Mouse (Mus musculus) gastrocnemius, adult 8-10 months (tissue): ENCODE measurements around the gene Por. TPM values are rescaled to one million over a fixed set of nuclear protein-coding genes. Genes with fewer than 3 reads are reported as not detected.

Source experiments
- DNase-seq, 2 experiments: peaks; one replicate each; pipeline ENCODE4 v3.0.0; 2022; ENCODE audit warnings: low spot score in 2 of 2
- microRNA-seq: library from miRNA; unstranded; fragments of <30 nt; microRNA quantifications from one replicate; pipeline ENCODE4 v1.2.0, GENCODE M21; 2022
- total RNA-seq, 4 experiments: library from RNA; stranded (reverse); gene quantifications; 2 replicates each; pipeline ENCODE4 v1.2.4; 2022

Por gene
- total RNA-seq, 4 experiments from 2014 or later: 32.8 to 36.4 (median 35.9) TPM

DNA sequence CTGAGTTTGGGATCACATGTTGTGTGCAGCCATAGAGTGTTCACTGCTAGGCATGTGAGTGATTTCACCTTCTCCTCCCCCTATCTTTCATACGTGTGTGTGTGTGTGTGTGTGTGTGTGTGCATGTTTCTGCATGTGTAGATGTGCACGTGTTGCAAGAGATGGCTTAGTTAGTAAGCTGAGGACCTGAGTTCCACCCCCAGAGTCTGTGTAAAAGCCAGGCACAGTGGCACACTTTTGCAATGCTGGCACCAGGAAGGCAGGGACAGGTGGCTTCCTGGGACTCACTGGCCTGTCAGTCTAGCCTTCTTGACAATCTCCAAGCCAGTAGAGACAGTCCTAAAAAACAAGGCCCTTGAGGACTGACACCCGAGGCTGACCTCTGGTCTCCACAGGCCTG lies 95.1 kb downstream of the Por start:
- DNase-seq: no peak

DNA sequence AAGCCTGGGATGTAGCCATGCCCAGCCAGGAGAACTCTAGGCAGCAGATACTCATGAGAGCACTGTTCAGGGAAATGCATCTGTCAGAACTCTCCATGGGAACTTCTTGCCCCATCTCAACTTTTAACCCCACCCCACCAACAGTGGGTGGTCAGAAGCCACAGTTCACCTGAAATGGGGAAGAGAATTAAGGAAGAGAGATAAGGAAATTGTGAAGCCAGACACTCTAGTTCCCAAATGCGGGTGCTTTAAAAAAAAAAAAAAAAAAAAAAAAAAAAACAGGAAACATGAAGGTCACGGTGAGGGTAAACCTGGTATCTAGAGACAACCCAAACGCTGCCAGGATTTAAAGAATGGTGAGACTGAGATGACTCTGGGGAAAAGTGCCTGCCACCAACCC lies 102.7 kb downstream of the Por start:
- DNase-seq: no peak

DNA sequence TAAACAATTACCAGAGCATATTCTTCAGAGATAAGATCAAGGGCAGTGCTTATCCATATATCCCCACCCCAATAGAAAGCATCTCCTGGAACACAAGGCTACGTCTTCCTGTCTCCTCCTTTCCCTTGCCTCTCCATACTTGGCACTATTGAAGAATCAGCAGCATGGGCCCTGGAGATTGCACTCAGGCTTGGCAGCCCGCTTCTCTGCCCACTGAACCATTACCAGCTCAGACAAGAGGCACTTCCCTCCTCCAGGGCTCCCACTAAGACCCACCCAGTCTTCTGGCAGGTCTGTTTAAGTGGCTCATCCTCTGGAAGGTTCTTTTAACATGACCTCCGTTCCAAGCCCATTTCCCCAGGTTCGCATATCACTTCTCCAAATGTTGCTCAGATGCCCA lies 106.7 kb downstream of the Por start:
- no peak for DNase-seq

DNA sequence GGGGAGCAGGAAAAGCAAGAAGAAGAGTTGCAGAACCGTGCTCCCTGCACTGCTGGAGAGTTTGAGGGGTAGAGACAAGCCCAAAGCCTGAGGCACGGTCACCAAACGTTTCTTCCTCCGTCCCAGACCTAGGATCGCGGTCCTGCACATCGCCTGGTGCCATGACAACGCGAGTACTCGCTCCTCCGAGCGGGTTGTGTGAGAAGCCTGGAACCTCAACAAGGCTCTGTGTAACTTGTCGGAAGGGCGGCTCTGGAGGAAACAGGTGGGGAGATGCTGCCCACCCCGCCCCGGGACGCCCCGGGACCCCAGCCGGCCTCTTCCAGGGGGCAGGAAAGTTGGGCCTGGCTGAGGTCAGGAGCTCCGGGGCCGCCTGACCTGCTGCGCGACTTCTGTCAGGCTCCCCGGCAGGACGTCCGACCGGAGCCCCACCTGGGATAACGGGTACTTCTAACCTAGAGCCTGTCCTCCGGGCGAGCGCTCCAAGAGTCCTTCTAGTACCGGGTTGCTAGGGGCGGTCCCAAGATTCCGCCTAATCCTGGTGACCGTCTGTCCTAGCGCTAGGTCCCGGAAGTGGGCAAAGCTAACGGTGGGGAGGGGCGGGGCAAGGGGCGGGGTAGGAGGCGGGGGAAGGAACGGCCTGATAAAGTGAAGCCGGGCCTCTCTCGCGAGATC lies 108.1 kb downstream of the Por start, which contains the start of gene Styxl1:
Gene Styxl1, minus strand, starts transcription at position 590 of the 675 bp plus-strand sequence.
- no peak for DNase-seq

DNA sequence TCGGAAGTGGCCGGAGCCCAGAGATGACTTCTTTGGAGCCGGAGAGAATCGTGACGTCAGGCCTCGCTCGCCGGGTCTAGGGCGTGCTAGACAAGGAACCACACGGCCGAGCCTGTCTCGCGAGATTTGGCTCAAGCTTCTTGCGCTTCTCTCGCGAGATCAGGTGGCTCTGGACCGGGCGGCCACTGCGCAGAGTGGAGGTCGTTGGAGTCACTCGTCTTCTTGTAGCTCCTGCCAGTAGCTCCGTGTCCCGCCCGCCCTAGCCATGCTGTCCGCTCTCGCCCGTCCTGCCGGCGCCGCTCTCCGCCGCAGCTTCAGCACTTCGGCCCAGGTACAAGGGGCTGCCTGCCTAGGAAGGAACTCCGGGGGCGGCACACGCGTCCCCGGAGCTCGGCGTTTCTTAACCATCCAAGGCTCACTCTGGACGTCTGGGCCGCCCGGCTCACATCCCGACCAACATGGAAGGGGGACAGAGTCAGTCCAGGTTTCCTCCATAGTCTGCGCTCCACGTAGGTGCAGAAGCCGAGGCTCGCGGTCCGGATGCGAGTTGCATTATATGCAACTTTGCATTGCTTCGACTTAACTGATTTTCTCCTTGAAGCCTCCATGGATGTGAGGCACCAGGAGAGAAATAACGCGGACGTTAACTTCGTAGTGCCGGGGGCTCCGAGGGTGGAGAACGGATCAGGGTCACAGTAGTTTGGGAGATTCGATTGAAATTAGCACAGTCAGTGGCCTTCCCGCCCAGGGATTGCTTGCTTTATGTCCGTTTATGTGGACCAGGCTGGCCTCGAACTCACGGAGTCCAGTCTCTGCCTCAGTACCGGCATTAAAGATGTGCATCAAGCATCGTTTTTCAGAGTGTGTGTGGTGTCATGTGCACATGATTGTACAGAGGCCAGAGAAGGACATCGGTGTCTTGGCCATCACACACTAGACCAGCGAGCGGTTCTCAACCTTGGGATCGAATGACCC lies 108.9 kb downstream of the Por start, which contains the start of gene Mdh2:
Gene Mdh2, plus strand, starts transcription at position 10 of the 975 bp plus-strand sequence.
- peak; percentile 98 to 100 for DNase-seq

DNA sequence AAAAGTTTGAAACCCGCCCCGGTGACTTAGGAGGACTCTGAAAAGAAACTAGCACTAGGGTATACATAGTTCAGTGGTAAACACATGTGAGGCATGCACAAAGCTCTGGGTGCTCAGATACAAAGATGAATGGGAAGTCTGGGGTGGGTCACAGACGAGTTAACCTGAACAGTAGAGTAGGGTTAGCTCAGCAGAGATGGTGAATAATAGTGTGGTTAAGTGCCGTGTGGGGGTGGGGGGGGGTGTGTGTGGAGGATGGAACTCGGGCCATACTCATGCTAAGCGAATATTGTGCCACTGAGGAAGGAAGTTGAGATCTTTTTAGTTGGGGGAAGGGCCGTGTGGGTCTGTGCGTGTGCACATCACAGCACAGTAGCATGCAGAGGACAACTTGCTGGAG lies 110.5 kb downstream of the Por start:
- DNase-seq: no peak

DNA sequence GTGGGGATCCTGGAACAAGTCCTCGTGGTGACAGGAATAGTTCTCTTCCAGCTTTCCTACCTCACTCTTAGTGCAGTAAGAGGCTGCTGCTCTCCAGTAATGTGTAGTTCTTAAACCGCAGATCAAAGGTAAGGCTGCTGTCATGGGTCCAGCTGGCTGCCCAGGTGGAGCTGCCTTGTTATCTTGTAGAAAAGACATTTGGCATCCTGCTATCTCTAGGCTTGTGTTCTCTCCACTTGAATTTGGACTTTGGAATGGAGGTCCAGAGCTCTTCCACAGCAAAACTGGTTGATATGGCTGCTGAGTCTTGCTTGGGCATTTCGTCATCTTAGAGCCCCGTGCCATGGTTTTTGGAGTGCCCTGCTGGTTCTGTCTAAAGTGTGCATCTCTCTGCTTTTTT lies 113.1 kb downstream of the Por start:
- DNase-seq: no peak

Small RNAs within 50 kb of the gene (microRNA-seq; reads per million reads assigned to microRNA genes)
- not detected for gene Mir7034

Other genes with a start within 250 kb of the Por start
- gene Hip1, start 124.9 kb upstream of the Por start, total RNA-seq: 10 to 100 TPM; 14.7 to 17.2 (median 16.0) TPM
- not detected for gene Ccl26, start 106.5 kb upstream of the Por start, total RNA-seq
- 1 to 10 TPM in 2 of 4 experiments, under 1 TPM in 1, not detected in 1; 0.44 to 2.6 (median 1.2) TPM for gene Ccl24, start 97.0 kb upstream of the Por start, total RNA-seq
- 10 to 100 TPM; 10.3 to 14.7 (median 13.5) TPM for gene Rhbdd2, start 37.4 kb upstream of the Por start, total RNA-seq
- 10 to 100 TPM in 1 of 4 experiments, 1 to 10 TPM in 3; 7.9 to 12.3 (median 8.9) TPM for gene Tmem120a, start 74.4 kb downstream of the Por start, total RNA-seq
- gene Styxl1, start 108.4 kb downstream of the Por start, total RNA-seq: not detected
- gene Mdh2, start 108.4 kb downstream of the Por start, total RNA-seq: 100 to 1,000 TPM; 825 to 986 (median 954) TPM
- not detected for gene Srrm3, start 136.9 kb downstream of the Por start, total RNA-seq
- gene Hspb1, start 217.9 kb downstream of the Por start, total RNA-seq: 100 to 1,000 TPM; 202 to 250 (median 231) TPM